Mouse (Mus musculus): ENCODE measurements around the gene Dph2. TPM values are rescaled to one million over a fixed set of nuclear protein-coding genes. Genes with fewer than 3 reads are reported as not detected.

Dph2 gene
- total RNA-seq, 2 experiments from 2014 or later = 2.8 to 4.8 TPM

DNA sequence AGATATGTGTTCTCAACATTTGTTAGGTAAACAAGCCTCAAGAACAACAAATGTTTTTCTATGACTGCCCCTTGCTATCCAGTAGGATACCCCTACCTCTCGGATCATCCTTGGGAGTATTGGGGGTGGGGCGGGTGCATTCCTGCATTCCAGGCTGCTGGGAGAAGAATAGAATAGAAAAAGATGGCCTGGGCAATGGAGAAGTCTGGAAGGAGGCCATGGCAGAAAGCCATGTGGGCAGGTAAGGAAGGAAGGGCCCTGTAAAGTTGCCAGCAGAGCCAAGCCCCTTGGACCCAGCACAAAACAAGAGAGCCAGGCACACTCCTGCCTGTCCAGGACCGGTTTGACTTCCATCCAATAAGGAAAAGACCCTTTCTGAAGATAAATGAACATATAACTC is 21.6 kb upstream of the Dph2 start:
- intact Hi-C loops (cut with DNase I) = no loop called here
- peak; percentile 36 to 41 for DNase-seq

DNA sequence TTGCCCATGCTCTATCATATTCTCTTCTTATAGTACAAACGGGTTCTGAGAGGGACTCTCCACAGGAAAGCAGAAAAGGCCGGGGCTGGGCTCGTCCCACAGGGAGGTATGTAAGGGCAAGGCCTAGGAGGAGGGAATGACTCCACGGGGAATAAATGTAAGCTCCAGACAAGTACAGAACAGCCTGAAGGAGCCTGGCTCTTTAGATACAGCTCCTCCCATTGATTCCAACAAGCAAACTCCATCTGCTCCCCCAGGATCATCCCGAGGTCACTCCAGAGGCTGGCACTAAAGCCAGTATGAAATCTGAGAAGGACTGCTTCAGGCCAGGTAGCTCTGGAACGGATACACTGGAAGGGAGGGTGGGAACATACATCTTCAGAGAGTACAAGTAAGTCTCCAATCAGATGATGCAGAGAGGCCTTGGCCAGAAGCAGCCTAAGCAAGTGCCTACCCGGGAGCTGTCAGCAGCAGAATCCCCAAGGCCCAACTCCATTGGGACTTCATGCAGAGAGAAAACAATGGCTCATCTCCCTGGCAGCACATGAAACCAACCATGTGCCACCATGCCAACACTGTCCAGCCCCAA is 20.9 kb upstream of the Dph2 start:
- intact Hi-C loops (cut with DNase I) = no loop called here
- no peak for DNase-seq

- intact Hi-C loops (cut with DNase I) = no loop called here
Measured at GRCm38 (mm10) chr4:117912131-117912561, 20.3 kb upstream of the Dph2 start.

GRCm38 (mm10) chr4:117908834-117909453 is 17.1 kb upstream of the Dph2 start:
- intact Hi-C loops (cut with DNase I) = no loop called here
- no peak for DNase-seq

More at GRCm38 (mm10) chr4:117912131-117912561, 20.3 kb upstream of the Dph2 start:
- no peak for DNase-seq

GRCm38 (mm10) chr4:117906196-117906595 is 14.4 kb upstream of the Dph2 start:
- intact Hi-C loops (cut with DNase I) = no loop called here
- DNase-seq = no peak

DNA sequence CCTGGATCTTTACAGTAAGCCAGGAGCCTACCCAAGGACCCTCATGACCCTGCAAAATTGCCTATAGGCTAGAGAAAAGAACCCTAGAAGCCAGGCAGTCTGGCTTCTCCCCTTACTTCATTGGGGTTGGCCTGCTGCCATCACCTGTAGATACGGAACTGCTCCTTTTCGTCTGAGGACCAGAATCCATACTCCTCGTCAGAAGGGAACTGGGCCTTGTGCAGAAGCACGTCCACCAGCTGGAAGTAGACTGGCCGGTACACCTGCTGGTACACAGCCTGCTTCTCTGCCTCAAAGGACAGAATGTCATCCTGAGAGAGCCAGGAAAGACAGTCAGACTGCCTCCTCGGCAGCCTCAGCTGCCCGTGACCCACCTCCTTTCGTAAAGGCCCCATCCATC is 12.9 kb upstream of the Dph2 start:
- intact Hi-C loops (cut with DNase I) = no loop called here
- DNase-seq = no peak

GRCm38 (mm10) chr4:117904094-117904493 is 12.3 kb upstream of the Dph2 start:
- no peak for DNase-seq
- intact Hi-C loops (cut with DNase I) = no loop called here

DNA sequence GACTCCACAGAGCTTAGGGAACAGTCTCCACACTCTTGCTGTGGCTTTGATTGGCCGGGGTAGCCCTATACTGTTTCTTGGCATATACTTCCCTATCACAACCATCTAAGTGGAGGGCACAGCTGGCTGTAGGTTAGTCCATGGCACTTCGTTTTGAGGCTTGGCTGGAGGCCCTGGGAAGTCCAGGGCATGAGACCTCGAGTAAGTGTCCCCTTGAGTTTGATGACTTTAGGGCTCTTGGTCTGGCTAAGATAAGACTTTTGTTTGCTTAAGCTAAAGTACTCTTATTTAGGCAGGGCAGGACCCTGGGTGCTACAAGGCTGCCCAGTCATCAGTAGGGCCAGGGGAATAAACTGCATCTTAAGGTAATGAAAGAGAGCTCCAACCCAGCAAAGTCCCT is 6.3 kb upstream of the Dph2 start:
- DNase-seq = no peak
- intact Hi-C loops (cut with DNase I) = no loop called here

GRCm38 (mm10) chr4:117896031-117896430 is 4.2 kb upstream of the Dph2 start:
- DNase-seq = no peak
- intact Hi-C loops (cut with DNase I) = no loop called here

GRCm38 (mm10) chr4:117895339-117895738 is 3.5 kb upstream of the Dph2 start:
- intact Hi-C loops (cut with DNase I) = no loop called here
- no peak for DNase-seq

DNA sequence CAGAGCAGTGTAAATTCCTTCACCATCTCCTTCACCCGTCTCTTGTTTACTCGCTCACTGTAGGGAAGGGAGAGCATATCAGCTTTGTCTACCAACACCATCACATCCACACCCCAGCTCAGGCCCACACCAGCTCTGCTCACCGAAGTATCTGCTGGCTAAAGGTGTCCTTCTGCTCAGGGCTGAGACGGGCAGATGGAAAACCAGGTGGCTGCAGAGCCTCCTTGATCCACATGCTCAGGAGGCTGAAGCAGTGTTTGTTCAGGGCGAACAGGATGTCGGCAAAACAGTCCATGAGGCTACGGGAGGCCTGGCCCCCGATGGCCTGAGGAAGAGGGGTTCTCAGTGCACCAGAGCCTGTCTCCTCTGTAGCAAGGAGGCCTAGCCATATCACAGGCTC is 2.8 kb upstream of the Dph2 start:
- intact Hi-C loops (cut with DNase I) = no loop called here
- no peak for DNase-seq

DNA sequence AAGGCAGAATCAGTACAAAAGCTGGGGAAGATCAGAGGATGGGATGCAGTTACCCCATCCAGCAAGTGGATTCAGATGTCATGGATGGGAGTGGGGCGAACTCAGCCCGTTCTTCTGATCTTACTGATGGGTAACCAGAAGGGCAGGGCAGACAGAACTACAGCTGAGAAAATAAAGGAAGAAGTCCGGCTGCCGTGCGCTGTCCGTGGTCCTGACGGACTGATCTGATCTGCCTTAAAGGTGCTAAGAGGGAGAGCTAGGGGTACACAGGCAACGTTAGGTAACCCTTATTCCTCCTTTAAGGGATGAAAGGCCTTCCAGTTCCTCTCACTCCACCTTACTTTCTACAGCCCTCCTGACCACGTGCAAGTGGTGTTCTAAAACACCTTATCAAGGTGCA is 1.5 kb upstream of the Dph2 start:
- intact Hi-C loops (cut with DNase I) = no loop called here
- peak; percentile 49 to 68 for DNase-seq

DNA sequence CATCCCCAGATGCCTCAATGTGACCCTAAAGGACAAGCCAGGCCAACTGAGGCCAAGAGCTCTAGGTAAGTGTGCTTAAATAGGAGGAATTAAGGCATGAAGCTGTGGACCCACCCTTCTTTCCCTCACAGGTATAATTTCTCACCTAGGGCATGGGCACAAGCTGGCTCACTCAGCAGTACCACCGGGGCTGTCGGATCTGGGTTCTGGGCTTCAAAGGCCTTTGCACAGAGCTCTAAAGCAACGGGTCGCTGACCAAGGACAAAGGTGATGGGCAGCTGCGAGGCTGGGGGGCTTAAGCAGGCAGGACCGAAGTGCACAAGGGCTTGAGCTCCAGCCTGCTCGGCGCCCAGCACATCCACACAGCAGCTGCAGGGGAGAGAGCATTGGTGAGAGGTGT is 1.1 kb downstream of the Dph2 start:
- no peak for DNase-seq
- intact Hi-C loops (cut with DNase I) = loop anchor here (2.0 kb wide), 1 partner anchor 24 kb away; the partner anchor contains the start of gene Ipo13

DNA sequence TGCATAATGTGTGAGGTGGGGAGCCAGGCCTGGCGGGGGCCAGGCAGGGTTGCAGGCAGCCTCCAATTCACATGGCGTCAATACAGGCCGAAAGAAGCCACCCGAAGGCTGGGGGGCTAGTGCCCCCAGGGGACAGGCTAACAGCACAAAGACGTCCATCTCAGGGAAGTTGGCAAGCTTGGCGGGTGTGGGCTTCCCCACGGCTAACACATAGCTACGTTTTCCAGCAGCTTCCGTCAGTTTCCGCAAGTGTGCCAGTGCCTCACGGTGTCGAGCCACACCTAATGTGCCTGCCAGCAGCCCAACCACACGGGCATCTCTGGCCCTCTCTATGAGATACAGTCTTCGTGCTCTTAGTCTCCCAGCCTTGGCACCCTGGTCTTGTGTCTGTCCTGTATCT is 1.8 kb downstream of the Dph2 start:
- intact Hi-C loops (cut with DNase I) = loop anchor here (2.0 kb wide), 1 partner anchor 25 kb away; the partner anchor contains the start of gene Ipo13

DNA sequence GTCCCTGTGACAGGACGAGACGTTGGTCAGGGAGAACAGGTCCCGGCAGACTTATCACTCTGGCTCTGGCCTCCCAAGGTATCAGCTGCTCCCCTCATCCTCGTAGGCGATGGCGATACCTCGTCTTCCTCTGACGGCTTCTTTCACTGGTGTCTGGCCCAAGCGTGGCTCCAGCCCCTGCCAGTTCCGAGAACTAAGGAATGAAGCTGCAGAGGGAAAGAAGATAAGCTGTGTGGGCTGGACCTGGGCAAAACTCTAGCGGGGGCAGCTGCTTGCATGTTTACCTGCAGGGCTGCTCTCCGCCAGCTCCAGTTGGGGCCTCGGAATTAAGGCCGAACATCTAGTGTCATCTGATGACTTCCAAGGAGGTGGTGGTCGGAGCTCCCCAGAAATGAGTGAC is 2.4 kb downstream of the Dph2 start:
- intact Hi-C loops (cut with DNase I) = no loop called here
- DNase-seq = no peak

More for the DNA sequence above, 1.8 kb downstream of the Dph2 start:
- no peak for DNase-seq

DNA sequence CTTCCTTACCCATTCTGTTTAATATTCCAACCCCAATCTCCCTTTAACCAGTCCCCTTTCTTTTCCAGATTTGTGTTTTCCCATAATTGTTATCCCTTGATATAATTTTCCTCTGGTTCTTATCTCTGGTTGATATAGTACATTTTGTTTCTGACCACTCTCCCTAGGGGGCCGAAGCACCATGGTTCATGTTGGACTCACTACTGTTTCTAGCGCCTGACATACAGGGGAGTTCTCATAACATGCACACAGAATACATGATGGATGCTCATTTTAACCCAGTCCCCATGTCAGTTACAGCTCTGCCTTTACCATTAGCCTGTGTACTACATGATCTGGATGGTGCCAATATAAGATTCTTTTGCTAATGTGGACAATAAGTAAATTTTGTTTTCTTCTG is 3.9 kb downstream of the Dph2 start:
- DNase-seq = no peak
- intact Hi-C loops (cut with DNase I) = no loop called here

DNA sequence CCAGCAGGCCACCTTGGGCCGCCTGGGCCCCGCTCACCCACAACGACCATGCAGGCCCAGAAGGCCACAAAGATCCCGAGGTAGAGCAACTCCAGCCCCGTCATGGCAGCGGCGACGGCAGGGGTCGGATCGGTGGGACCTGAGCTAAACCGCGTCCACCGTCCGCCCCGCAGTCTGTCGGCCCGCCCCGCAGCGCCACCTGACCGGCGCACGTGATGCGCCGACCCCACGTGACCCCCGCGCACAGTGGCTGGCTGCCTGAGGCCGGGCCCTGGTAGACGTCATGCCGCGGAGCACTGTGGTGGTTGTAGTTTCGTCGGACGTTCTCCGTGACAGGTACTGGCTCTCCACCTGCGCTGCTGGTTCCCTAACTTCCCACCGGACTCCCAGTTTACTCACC is 4.7 kb downstream of the Dph2 start, which contains the start of gene Atp6v0b:
Gene Atp6v0b, minus strand, starts transcription at position 201 of the 400 bp plus-strand sequence.
- peak; percentile 95 for DNase-seq
- intact Hi-C loops (cut with DNase I) = no loop called here

GRCm38 (mm10) chr4:117886644-117887043 is 5.2 kb downstream of the Dph2 start:
- peak in 1 of 2 experiments; percentile 27 for DNase-seq
- intact Hi-C loops (cut with DNase I) = no loop called here

- intact Hi-C loops (cut with DNase I) = no loop called here
- DNase-seq = no peak
Measured at GRCm38 (mm10) chr4:117885994-117886393, 5.8 kb downstream of the Dph2 start.

GRCm38 (mm10) chr4:117885093-117885492 is 6.7 kb downstream of the Dph2 start:
- no peak for DNase-seq
- intact Hi-C loops (cut with DNase I) = no loop called here

DNA sequence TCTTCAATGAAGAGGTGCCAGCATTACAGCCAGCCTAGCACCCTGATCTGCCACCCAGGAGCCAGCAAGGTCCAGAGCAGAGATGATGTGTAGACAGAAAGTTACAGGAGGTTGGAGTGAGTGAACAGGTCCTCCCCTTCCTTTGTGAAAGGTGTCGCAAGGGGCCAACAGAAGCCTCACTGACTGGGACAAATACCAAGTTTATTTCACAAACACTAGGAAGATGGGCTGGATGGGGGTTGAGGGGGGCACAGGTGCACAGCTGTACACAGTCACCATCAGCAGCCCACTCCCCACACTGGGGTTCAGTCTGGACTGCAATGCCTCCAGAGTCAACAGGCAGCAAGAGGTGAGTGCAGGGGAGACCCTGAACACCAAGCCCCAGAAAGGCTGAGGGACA is 7.7 kb downstream of the Dph2 start:
- no peak for DNase-seq
- intact Hi-C loops (cut with DNase I) = no loop called here
